15 mouse cellular contexts compared by ENCODE assay signal in genomic region chr10:77383045-77383444, GRCm38 (mm10). TPM values are rescaled to one million over a fixed set of nuclear protein-coding genes. Genes with fewer than 3 reads are reported as not detected.
DNase-seq lines count a peak whose midpoint lies in the region; TF ChIP-seq lines count a peak whose summit lies in the region.
"Had no signal": no experiment of that assay in that cellular context is flagged by ENCODE, and none has a peak within 500 bp of the region (broad histone marks: within the 10 kb centered on the region; RNA-seq: fewer than 3 reads in every experiment).

No protein-coding gene starts in this region.

- intact Hi-C loops in left cerebral cortex, postnatal 4 days (cut with DNase I) = no loop called here

- no peak for TF ChIP-seq POLR2A in brain, embryonic 14.5 days (IDR thresholded peaks at IDR 0.05; ENCODE audit: borderline replicate concordance, extremely low read depth, insufficient read depth, insufficient read length, poor library complexity, severe bottlenecking)

- peak; percentile 24 to 49 for DNase-seq in left cerebral cortex, adult 18-20 months (ENCODE audit: low spot score in 2 of 2)
- DNase-seq in left cerebral cortex, postnatal 4 days = no peak
- DNase-seq in brain, embryonic 14.5 days (ENCODE audit: low read depth) = peak; percentile 31
- peak; percentile 30 to 76 for DNase-seq in frontal cortex, postnatal 36 days (ENCODE audit: low spot score in 2 of 2)
- peak; percentile 35 for DNase-seq in right cerebral cortex, postnatal 14 days
- no peak for DNase-seq in heart, adult 11 months
- no peak for DNase-seq in ovary, adult 18-20 months (ENCODE audit: low spot score)
- DNase-seq: adrenal gland, adult 2 months; cerebellum, adult 9-11 months; gastrocnemius, postnatal 10 days; heart, adult 18-20 months; heart, postnatal 4 days; kidney, postnatal 4 days; liver, postnatal 0 days had no signal

- no peak for TF ChIP-seq CTCF in brain, embryonic 14.5 days (IDR thresholded peaks at IDR 0.05; ENCODE audit: borderline replicate concordance, extremely low read depth, insufficient read depth, insufficient read length)

RNA-seq across cellular contexts. Expression of gene Adarb1, which starts 35.0 kb away (rescaled TPM):
- total RNA-seq in left cerebral cortex, adult 18-20 months (2021) = 100 to 1,000 TPM; 121 to 144 TPM
- 10 to 100 TPM; 64.3 to 70.4 TPM for total RNA-seq in left cerebral cortex, postnatal 4 days (2021)
- 18.0 and 22.4 TPM in 2 replicates for polyA plus RNA-seq in brain, embryonic 14.5 days (2012; rRNA removed)
- polyA plus RNA-seq: erythroblast, embryonic 14.5 days had no signal

Comparison
In these comparisons a context has a peak if more than half of its experiments do, and no peak if none do; other contexts are left out.
1. DNase-seq: peak in left cerebral cortex, adult 18-20 months (2 of 2), brain, embryonic 14.5 days (single experiment), frontal cortex, postnatal 36 days (2 of 2) and right cerebral cortex, postnatal 14 days (single experiment); none in left cerebral cortex, postnatal 4 days (single experiment), heart, adult 11 months (single experiment) and ovary, adult 18-20 months (single experiment).